Mouse (Mus musculus): Measurements from ENCODE around the gene Ppp1r15a.
A peak's percentile ranks its signal among the peaks of the same experiment; 100 is the strongest.

DNA sequence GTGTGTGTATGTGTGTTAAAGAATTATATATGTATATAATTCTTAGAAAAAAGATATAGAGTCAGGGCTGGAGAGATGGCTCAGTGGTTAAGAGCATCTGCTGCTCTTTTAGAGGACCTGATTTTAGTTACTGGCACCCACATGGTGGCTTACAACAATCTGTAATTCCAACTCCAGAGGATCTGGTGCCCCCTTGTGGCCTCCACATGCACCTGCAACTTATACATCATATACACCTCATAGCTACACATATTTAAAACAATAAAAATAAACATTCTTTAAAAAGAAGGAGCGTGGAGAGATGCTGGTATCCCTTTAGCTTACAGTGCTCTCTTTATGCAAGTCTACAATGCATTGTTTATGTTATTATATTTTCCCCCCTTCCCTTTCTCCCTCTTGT lies 18.5 kb upstream of the Ppp1r15a start:
- TF ChIP-seq CTCF (IDR thresholded peaks at IDR 0.05; ENCODE audit: control insufficient read depth, insufficient read depth, low read length) (0 out of 2 replicates have a peak, but pooled peaks have one; percentile 6), POLR2A (IDR thresholded peaks at IDR 0.05; ENCODE audit: borderline replicate concordance, control insufficient read depth, low read depth, low read length) (no peak)
